Mouse (Mus musculus) lung, postnatal 14 days (tissue): ENCODE data around the gene Dlgap5.
"Not testable (repeated sequence)": the region's sequence is repeated elsewhere in the genome, so short reads cannot be mapped to it uniquely, and the experiment has no call there.

Experiments
- DNase-seq: peaks from one replicate; pipeline ENCODE4 v3.0.0; 2021

Gene Dlgap5

GRCm38 (mm10) chr14:47417775-47418665 lies at the start of gene Dlgap5:
Dlgap5 (minus strand) TSS chr14:47418407.
- DNase-seq, result peak; percentile 91

- no peak for DNase-seq
Observed at GRCm38 (mm10) chr14:47465468-47466175, 47.4 kb upstream of the Dlgap5 start.

- DNase-seq, result no peak
Observed at GRCm38 (mm10) chr14:47464426-47464825, 46.2 kb upstream of the Dlgap5 start.

GRCm38 (mm10) chr14:47462877-47463460 lies 44.8 kb upstream of the Dlgap5 start:
- no peak for DNase-seq

- DNase-seq, result no peak
Observed at GRCm38 (mm10) chr14:47462453-47462852, 44.2 kb upstream of the Dlgap5 start.

GRCm38 (mm10) chr14:47461997-47462396 lies 43.8 kb upstream of the Dlgap5 start:
- no peak for DNase-seq

GRCm38 (mm10) chr14:47459556-47459955 lies 41.3 kb upstream of the Dlgap5 start:
- DNase-seq, result no peak

GRCm38 (mm10) chr14:47450121-47450520 lies 31.9 kb upstream of the Dlgap5 start, which contains the start of gene Fbxo34:
Fbxo34 (plus strand) TSS chr14:47450421.
- DNase-seq, result not testable (repeated sequence)

GRCm38 (mm10) chr14:47445331-47446095 lies 27.3 kb upstream of the Dlgap5 start:
- DNase-seq, result no peak

- no peak for DNase-seq
Observed at GRCm38 (mm10) chr14:47444907-47445306, 26.7 kb upstream of the Dlgap5 start.

GRCm38 (mm10) chr14:47438947-47439346 lies 20.7 kb upstream of the Dlgap5 start:
- no peak for DNase-seq

- no peak for DNase-seq
Observed at GRCm38 (mm10) chr14:47432987-47433386, 14.8 kb upstream of the Dlgap5 start.

- no peak for DNase-seq
Observed at GRCm38 (mm10) chr14:47422466-47422865, 4.3 kb upstream of the Dlgap5 start.

- no peak for DNase-seq
Observed at GRCm38 (mm10) chr14:47421606-47422005, 3.4 kb upstream of the Dlgap5 start.

- DNase-seq, result no peak
Observed at GRCm38 (mm10) chr14:47419723-47420276, 1.6 kb upstream of the Dlgap5 start.

- DNase-seq, result no peak
Observed at GRCm38 (mm10) chr14:47419034-47419625, 923 bp upstream of the Dlgap5 start.

GRCm38 (mm10) chr14:47418666-47418991 lies 422 bp upstream of the Dlgap5 start:
- DNase-seq, result no peak

- DNase-seq, result no peak
Observed at GRCm38 (mm10) chr14:47417346-47417745, 861 bp downstream of the Dlgap5 start.

- no peak for DNase-seq
Observed at GRCm38 (mm10) chr14:47406000-47406399, 12.2 kb downstream of the Dlgap5 start.

GRCm38 (mm10) chr14:47402735-47403134 lies 15.5 kb downstream of the Dlgap5 start:
- no peak for DNase-seq

GRCm38 (mm10) chr14:47396165-47396652 lies 22.0 kb downstream of the Dlgap5 start:
- DNase-seq, result peak; percentile 49

GRCm38 (mm10) chr14:47395462-47396026 lies 22.7 kb downstream of the Dlgap5 start:
- peak; percentile 13 for DNase-seq
